ENCODE assay signal across 8 mouse cellular contexts in the genomic region with DNA sequence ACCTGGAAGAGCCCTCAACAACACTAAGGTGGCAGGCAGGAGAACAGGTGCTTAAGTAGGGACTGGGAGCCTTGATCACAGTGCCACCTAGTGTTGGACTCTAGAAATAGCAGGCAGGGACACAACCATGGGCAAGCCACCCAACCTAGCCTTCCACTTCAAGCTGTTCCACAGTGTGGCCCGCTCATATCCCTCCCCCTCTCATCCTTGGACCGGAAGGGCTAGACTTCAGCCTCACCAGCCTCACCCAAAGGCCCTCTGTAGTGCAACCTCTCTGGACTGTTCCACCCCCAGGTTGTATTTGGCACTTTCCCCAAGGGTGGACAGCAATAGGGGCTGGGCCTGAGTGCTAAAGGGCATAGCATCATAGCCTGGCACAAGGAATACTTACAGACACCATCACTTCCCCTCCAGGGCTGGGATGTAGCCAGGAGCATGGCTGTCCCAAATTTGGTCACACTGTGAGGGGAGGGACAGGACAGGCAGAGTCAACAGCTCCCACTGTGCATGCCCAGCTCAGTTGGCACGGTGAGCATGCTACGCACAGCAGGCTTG.
DNase-seq lines count a peak whose midpoint lies in the region; ATAC-seq lines count a peak whose summit lies in the region.

No protein-coding gene starts in this region.

- no peak overlapping the region for H3K4me2 ChIP-seq in lung, embryonic 15.5 days

- WGBS in lung, embryonic 15.5 days, result 54% methylated on average over 4 of the region's 4 CpGs

- no peak overlapping the region for H3K9ac ChIP-seq in lung, embryonic 15.5 days

- H3K4me3 ChIP-seq in lung, embryonic 15.5 days, result no peak overlapping the region

- H3K4me1 ChIP-seq in lung, embryonic 15.5 days, result no peaks in the 10 kb centered on the region

- H3K27me3 ChIP-seq in lung, embryonic 15.5 days, result peaks cover 22% of the 10 kb centered on the region

- H3K27ac ChIP-seq in lung, embryonic 15.5 days, result no peak overlapping the region

- peak; percentile 9; the same call in 1 of the 2 replicates for ATAC-seq in lung, embryonic 15.5 days (ENCODE audit: borderline replicate concordance, extremely low read depth, low FRiP score, low TSS enrichment)
- no peak for ATAC-seq in activated CD4-positive, CD25-positive, alpha-beta regulatory T cell, adult 4 months

- H3K9me3 ChIP-seq in lung, embryonic 15.5 days, result no peaks in the 10 kb centered on the region

- intact Hi-C loops in heart, postnatal 10 days (cut with DNase I), result loop anchor here (1.0 to 5.0 kb wide), 2 partner anchors 84 to 187 kb away; no protein-coding TSS in a partner anchor

- peak; percentile 38 for DNase-seq in CD4-positive helper T cell, adult 2 months (ENCODE audit: low read depth, low spot score)
- peak; percentile 45 for DNase-seq in Muller cell, postnatal 12 days (ENCODE audit: inconsistent ontology term)
- peak; percentile 91 to 93 for DNase-seq in cerebellum, postnatal 10 days
- peak; percentile 64 to 76 for DNase-seq in heart, postnatal 10 days
- peak; percentile 44 to 67 for DNase-seq in kidney, postnatal 25 days
- DNase-seq in retina, embryonic 14.5 days (ENCODE audit: low spot score), result peak; percentile 83

- no peaks in the 10 kb centered on the region for H3K36me3 ChIP-seq in lung, embryonic 15.5 days

Comparison
In these comparisons a context has a peak if more than half of its experiments do, and no peak if none do; other contexts are left out.
1. DNase-seq: peak in every context shown above with its lines; median percentile 92 in cerebellum, postnatal 10 days; 83 in retina, embryonic 14.5 days; 70 in heart, postnatal 10 days; 56 in kidney, postnatal 25 days; 45 in Muller cell, postnatal 12 days; 38 in CD4-positive helper T cell, adult 2 months.